Mouse (Mus musculus) neural tube, embryonic 15.5 days (tissue): ENCODE measurements around the gene Dmbx1. TPM values are rescaled to one million over a fixed set of nuclear protein-coding genes. Genes with fewer than 3 reads are reported as not detected.
A peak's percentile ranks its signal among the peaks of the same experiment; 100 is the strongest.

Source experiments
- ATAC-seq: fragments of 200-750 bp; cut with Nextera tagmentation; 2 replicates; pipeline ENCODE4 v1.8.0; 2017; ENCODE audit warnings: mild to moderate bottlenecking, moderate TSS enrichment, moderate library complexity; ENCODE audit not compliant: low FRiP score
- H3K27ac ChIP-seq: fragments of 300-500 bp; sonication (generic); replicated peaks from 2 replicates; pipeline ENCODE4 v1.5.1; 2015; ENCODE audit warnings: mild to moderate bottlenecking, inconsistent platforms
- H3K27me3 ChIP-seq: fragments of 300-500 bp; sonication (generic); replicated peaks from 2 replicates; pipeline ENCODE4 v1.6.1; 2015; ENCODE audit warnings: inconsistent platforms
- H3K36me3 ChIP-seq: fragments of 300-500 bp; sonication (generic); 2 replicates; pipeline ENCODE4 v1.6.1; 2015; ENCODE audit warnings: inconsistent platforms
- H3K4me1 ChIP-seq: fragments of 300-500 bp; sonication (generic); 2 replicates; pipeline ENCODE4 v1.6.1; 2015; ENCODE audit warnings: inconsistent platforms
- H3K4me2 ChIP-seq: fragments of 300-500 bp; sonication (generic); 2 replicates; pipeline ENCODE4 v1.6.1; 2015; ENCODE audit warnings: inconsistent platforms, mild to moderate bottlenecking, moderate library complexity
- H3K4me3 ChIP-seq: fragments of 300-500 bp; sonication (generic); replicated peaks from 2 replicates; pipeline ENCODE4 v1.5.1; 2015; ENCODE audit warnings: mild to moderate bottlenecking, inconsistent platforms
- H3K9ac ChIP-seq: fragments of 300-500 bp; sonication (generic); replicated peaks from 2 replicates; pipeline ENCODE4 v1.6.1; 2015; ENCODE audit warnings: mild to moderate bottlenecking, inconsistent platforms
- H3K9me3 ChIP-seq: fragments of 300-500 bp; sonication (generic); replicated peaks from 2 replicates; pipeline ENCODE4 v1.6.1; 2016; ENCODE audit warnings: inconsistent platforms
- WGBS: fragments of 180-500 bp; shearing (Covaris S2); methylation state at CpG from one replicate; pipeline ENCODE4 v1.1.7; 2015; ENCODE audit warnings: mixed read lengths; 5-methylcytosine and 5-hydroxymethylcytosine counted together
- polyA plus RNA-seq: library from polyadenylated mRNA; unstranded; fragments of >200 nt; fragmentation: Nextera tagmentation; extraction: Ambion mirVana; gene quantifications from 2 replicates; pipeline ENCODE4 v1.2.1, GENCODE M21; 2015

Dmbx1 gene
- polyA plus RNA-seq, 1 experiment from 2014 or later, result 2.1 TPM

DNA sequence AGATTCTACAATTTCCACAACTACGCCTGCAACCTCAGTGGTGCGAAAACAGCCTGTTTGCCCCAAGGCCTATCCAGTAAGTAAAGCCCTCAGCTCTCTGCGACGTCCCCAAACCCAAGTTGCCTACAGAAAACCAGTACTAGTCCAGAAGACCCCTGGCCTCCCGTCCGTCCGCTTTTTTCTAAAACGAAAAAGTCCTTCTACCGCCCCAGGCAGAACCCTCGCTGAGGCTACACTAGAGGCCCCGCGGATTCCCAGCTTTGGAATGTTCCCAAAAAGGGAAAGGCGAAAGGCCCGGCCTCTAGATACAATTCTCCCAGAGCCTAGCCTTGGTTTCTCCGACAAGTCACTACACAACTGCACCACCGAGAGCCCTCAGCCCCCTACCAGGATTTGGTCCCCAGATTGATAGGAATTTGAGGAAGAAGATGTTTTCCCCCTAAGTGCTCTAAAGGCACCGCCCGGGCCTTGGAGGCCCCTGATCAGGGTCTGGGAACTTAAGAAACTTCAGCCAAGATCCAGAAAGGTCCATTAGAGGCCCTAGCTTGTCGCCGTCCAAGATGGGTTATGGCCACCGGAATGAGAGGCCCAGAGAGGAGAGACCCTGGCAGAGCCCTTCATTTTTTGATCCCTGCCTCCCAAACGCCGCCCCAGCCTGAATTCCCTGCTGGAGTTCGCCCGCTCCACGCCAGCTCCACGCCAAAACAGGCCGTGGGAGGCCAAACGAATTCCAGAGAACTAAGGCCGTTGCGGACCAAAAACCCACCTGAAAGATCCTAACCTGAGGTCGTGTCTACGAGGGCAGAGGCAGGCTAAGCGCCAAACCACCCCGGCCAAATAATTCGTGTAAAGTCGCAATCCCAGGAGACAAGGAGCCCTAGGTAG lies 1.2 kb downstream of the Dmbx1 start:
- no peak overlapping the region for H3K4me2 ChIP-seq
- no peak overlapping the region for H3K27ac ChIP-seq
- no peaks in the 10 kb centered on the region for H3K9me3 ChIP-seq
- peaks cover 88% of the 10 kb centered on the region for H3K27me3 ChIP-seq
- no peak overlapping the region for H3K4me3 ChIP-seq
- no peaks in the 10 kb centered on the region for H3K36me3 ChIP-seq
- H3K4me1 ChIP-seq, result peaks cover 23% of the 10 kb centered on the region
- no peak overlapping the region for H3K9ac ChIP-seq
- WGBS, result 1% methylated on average over 37 of the region's 37 CpGs
- ATAC-seq, result no peak

GRCm38 (mm10) chr4:115937061-115937976 lies 2.4 kb downstream of the Dmbx1 start:
- no peak overlapping the region for H3K27ac ChIP-seq
- H3K27me3 ChIP-seq, result peaks cover 88% of the 10 kb centered on the region
- H3K36me3 ChIP-seq, result no peaks in the 10 kb centered on the region
- no peak overlapping the region for H3K4me2 ChIP-seq
- no peak for ATAC-seq
- H3K4me1 ChIP-seq, result peaks cover 23% of the 10 kb centered on the region
- no peak overlapping the region for H3K4me3 ChIP-seq
- H3K9me3 ChIP-seq, result no peaks in the 10 kb centered on the region
- 3% methylated on average over 19 of the region's 19 CpGs for WGBS
- no peak overlapping the region for H3K9ac ChIP-seq

DNA sequence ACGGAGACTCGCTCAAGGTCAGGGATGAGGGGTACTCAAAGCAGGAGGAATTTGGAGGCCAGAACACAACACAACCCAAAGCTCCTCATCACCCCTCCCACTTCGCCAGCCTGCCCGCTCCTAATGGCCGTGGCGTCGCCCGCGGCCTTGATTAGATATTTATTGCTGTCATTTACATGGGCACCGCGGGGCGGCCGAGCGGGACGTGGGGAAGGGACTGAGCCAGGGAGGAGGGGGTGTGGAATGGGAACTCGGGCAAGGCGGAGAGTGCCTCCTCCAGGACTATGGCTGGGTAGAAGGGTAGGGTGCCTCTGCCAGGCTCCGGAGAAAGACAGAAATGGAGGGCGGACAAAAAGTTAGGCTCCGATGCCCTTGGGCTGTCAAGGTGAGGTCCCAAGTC lies 3.1 kb downstream of the Dmbx1 start:
- Histone ChIP-seq H3K4me1 (peaks cover 26% of the 10 kb centered on the region), H3K9ac (no peak overlapping the region), H3K4me2 (no peak overlapping the region), H3K27me3 (peaks cover 88% of the 10 kb centered on the region), H3K36me3 (no peaks in the 10 kb centered on the region), H3K27ac (no peak overlapping the region), H3K4me3 (no peak overlapping the region), H3K9me3 (no peaks in the 10 kb centered on the region)
- ATAC-seq, result no peak
- 1% methylated on average over 20 of the region's 20 CpGs for WGBS

GRCm38 (mm10) chr4:115935835-115936581 lies 3.7 kb downstream of the Dmbx1 start:
- no peak overlapping the region for H3K4me3 ChIP-seq
- no peak overlapping the region for H3K9ac ChIP-seq
- H3K27me3 ChIP-seq, result peaks cover 88% of the 10 kb centered on the region
- no peak overlapping the region for H3K27ac ChIP-seq
- 0 out of 2 replicates have a peak overlapping the region, but pooled peaks have one; percentile 5 for H3K4me2 ChIP-seq
- WGBS, result under 1% methylated on average over 36 of the region's 36 CpGs
- H3K4me1 ChIP-seq, result peaks cover 27% of the 10 kb centered on the region
- H3K9me3 ChIP-seq, result no peaks in the 10 kb centered on the region
- H3K36me3 ChIP-seq, result no peaks in the 10 kb centered on the region
- ATAC-seq, result no peak; the same call in 1 of the 2 replicates

DNA sequence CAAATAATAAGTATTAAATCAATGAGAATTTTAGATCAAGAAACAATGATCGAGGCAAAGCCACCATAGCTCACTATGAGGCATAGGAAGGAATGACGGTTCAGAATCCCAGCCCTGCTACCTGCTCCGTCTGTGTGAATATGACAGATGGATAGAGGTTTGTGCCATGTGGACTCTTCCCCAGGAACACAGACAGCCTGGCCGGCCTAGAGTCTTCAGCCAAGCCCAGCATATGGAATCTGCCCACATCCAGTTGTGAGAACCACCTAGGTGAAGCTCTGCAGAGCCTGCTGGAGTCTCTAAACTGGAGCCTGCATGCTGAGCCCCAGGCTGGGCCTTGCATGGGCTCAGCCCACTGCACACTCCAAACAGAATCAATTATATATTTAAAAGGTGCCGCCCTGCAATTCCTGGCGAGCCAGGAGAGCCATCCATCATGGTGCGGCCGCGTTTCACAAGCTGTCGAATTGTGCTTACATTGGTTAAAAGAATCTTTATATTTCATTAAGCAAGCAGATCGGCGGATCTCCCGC lies 8.1 kb downstream of the Dmbx1 start:
- WGBS, result 37% methylated on average over 13 of the region's 13 CpGs
- no peaks in the 10 kb centered on the region for H3K36me3 ChIP-seq
- H3K4me2 ChIP-seq, result no peak overlapping the region
- H3K4me3 ChIP-seq, result no peak overlapping the region
- H3K9ac ChIP-seq, result no peak overlapping the region
- no peak overlapping the region for H3K27ac ChIP-seq
- no peaks in the 10 kb centered on the region for H3K9me3 ChIP-seq
- peaks cover 90% of the 10 kb centered on the region for H3K27me3 ChIP-seq
- peaks cover 13% of the 10 kb centered on the region for H3K4me1 ChIP-seq
- no peak for ATAC-seq

DNA sequence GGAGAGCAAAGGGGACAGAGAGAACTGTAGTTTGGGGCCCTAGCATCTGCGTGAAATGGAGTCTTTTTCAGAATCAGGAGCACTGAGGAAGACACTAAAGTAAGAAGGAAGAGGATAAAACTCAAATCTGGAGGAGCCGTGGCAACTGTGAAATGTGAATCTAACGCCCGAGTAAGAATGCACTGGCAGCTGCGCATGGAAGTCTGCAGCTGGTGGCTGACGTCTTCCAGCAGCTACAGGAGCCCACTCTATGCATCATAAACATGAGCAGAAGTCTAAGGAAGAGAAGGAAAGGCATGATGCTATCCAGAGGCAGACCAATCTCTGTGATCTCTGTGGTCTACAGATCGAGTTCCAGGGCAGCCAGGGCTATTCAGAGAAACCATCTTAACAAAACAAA lies 12.1 kb downstream of the Dmbx1 start:
- Histone ChIP-seq H3K27me3 (peaks cover 69% of the 10 kb centered on the region), H3K9ac (no peak overlapping the region), H3K9me3 (no peaks in the 10 kb centered on the region), H3K27ac (no peak overlapping the region), H3K4me3 (no peak overlapping the region), H3K4me2 (no peak overlapping the region), H3K4me1 (0 out of 2 replicates have a peak, but pooled peaks cover 9% of the 10 kb centered on the region), H3K36me3 (no peaks in the 10 kb centered on the region)
- ATAC-seq, result no peak
- WGBS, result 57% methylated on average over 7 of the region's 7 CpGs

GRCm38 (mm10) chr4:115923262-115923880 lies 16.4 kb downstream of the Dmbx1 start:
- H3K4me1 ChIP-seq, result 0 out of 2 replicates have a peak, but pooled peaks cover 4% of the 10 kb centered on the region
- no peaks in the 10 kb centered on the region for H3K36me3 ChIP-seq
- H3K9ac ChIP-seq, result no peak overlapping the region
- H3K27me3 ChIP-seq, result peaks cover 59% of the 10 kb centered on the region
- ATAC-seq, result no peak
- no peaks in the 10 kb centered on the region for H3K9me3 ChIP-seq
- 67% methylated on average over 16 of the region's 16 CpGs for WGBS
- H3K4me3 ChIP-seq, result no peak overlapping the region
- no peak overlapping the region for H3K4me2 ChIP-seq
- H3K27ac ChIP-seq, result no peak overlapping the region

DNA sequence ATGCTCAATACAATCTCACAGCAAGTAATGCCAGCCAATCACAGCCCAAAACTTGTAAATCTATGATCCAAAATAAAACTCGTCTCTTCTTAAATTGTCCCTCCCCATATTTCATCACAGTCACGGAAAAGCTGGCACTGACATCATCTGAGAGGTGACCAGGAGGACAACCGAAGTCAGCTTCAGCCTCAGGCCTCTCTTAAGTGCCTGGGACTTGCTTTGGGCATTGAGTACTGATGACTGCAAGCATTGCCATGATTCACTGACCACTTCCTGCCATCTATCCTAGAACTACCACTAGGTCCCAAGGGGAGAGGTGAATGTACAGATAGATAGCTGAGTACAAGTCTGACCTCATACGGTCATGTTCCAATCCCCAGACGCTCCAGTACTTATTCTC lies 17.0 kb downstream of the Dmbx1 start:
- Histone ChIP-seq H3K4me1 (0 out of 2 replicates have a peak, but pooled peaks cover 8% of the 10 kb centered on the region), H3K4me3 (no peak overlapping the region), H3K4me2 (no peak overlapping the region), H3K27me3 (peaks cover 59% of the 10 kb centered on the region), H3K27ac (no peak overlapping the region), H3K9me3 (no peaks in the 10 kb centered on the region), H3K9ac (no peak overlapping the region), H3K36me3 (no peaks in the 10 kb centered on the region)
- no peak for ATAC-seq
- 90% methylated on average over 5 of the region's 5 CpGs for WGBS

DNA sequence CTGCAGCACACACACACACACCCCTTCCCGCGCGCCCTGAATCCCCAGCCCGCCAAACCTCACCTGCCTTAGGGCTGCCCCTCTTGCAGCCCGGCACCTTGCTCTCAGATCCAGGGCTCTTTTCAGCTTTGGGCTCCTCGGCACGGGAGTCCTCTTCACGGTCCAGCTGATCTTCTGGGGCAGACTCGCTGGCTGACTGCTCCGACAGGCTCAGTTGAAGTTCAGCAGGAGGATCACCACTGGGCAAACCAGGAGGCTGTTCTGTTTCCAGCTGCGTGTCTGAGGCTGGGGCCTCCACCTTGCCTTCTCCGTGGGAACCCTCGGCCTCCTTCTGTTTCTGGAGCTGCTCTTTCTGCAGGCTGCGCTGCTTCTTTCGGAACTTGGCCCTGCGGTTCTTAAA lies 19.8 kb downstream of the Dmbx1 start:
- H3K4me3 ChIP-seq, result no peak overlapping the region
- 0 out of 2 replicates have a peak, but pooled peaks cover 8% of the 10 kb centered on the region for H3K4me1 ChIP-seq
- H3K9ac ChIP-seq, result no peak overlapping the region
- WGBS, result 82% methylated on average over 16 of the region's 16 CpGs
- H3K4me2 ChIP-seq, result no peak overlapping the region
- no peaks in the 10 kb centered on the region for H3K9me3 ChIP-seq
- peaks cover 73% of the 10 kb centered on the region for H3K27me3 ChIP-seq
- ATAC-seq, result no peak
- no peaks in the 10 kb centered on the region for H3K36me3 ChIP-seq
- no peak overlapping the region for H3K27ac ChIP-seq

DNA sequence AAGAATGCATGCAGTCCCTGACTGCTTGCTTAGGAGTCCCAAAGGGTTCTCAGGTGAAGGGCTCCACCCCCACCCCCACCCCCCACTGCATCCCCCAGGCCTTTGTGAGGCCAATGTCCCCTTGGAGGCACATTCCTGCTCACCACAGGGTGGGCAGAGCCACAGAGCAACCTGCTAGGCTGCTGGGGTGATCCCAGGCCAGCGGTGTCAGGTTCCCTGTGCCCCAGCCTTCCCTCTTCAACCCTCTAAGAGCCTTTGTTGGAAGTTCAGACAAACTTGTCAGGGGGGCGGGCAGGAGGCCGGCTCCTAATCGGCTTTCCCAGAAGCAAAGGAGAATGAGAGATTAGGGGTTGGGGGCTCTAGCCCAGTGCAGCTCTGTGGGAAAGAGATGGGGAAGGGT lies 28.1 kb downstream of the Dmbx1 start:
- Histone ChIP-seq H3K36me3 (no peaks in the 10 kb centered on the region), H3K9ac (no peak overlapping the region), H3K27ac (no peak overlapping the region), H3K27me3 (peaks cover 80% of the 10 kb centered on the region), H3K4me2 (no peak overlapping the region), H3K4me1 (no peaks in the 10 kb centered on the region), H3K4me3 (no peak overlapping the region), H3K9me3 (no peaks in the 10 kb centered on the region)
- ATAC-seq, result no peak
- 11% methylated on average over 4 of the region's 4 CpGs for WGBS

DNA sequence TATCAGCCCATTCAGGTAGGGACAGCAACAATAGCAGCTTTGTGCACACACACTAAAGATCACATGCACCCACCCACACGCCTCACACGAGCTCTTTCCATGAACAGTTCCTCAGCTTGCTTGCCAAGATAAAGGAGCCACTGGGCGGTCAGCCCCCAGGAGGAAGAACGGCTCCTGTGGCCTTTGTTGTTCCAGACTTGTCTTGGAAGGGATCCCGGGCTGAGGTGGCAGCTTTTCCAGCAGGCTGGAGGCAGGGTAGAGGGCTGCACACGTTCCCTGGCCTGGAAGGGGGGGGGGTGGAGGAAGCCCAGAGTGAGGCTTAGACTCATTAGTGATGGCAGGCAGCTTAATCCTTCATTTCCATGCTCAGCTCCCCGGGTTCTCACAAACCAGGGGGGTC lies 31.1 kb downstream of the Dmbx1 start:
- Histone ChIP-seq H3K27me3 (peaks cover 87% of the 10 kb centered on the region), H3K4me2 (no peak overlapping the region), H3K27ac (no peak overlapping the region), H3K9me3 (no peaks in the 10 kb centered on the region), H3K9ac (no peak overlapping the region), H3K4me1 (peaks cover 7% of the 10 kb centered on the region), H3K36me3 (no peaks in the 10 kb centered on the region), H3K4me3 (no peak overlapping the region)
- ATAC-seq, result no peak
- 25% methylated on average over 7 of the region's 7 CpGs for WGBS
